Mouse (Mus musculus) heart, postnatal 25 days (tissue): Measurements from ENCODE around the gene Flt3l. TPM values are rescaled to one million over a fixed set of nuclear protein-coding genes. Genes with fewer than 3 reads are reported as not detected.
"Not testable (repeated sequence)": the region's sequence is repeated elsewhere in the genome, so short reads cannot be mapped to it uniquely, and the experiment has no call there.

Experiments
- DNase-seq: peaks from one replicate; pipeline ENCODE4 v3.0.0; 2022; ENCODE audit warnings: low spot score
- intact Hi-C: fragments of 180-260 bp; cut with DNase I; formaldehyde crosslinking; loops from one replicate; pipeline ENCODE4 v1.15.1; 2025
- total RNA-seq, 2 experiments: library from RNA; stranded (reverse); gene quantifications; 2 replicates each; pipeline ENCODE4 v1.2.3; 2021

Flt3l gene
- total RNA-seq, 2 experiments from 2014 or later, result 5.3 to 15.0 TPM

- intact Hi-C loops, result loop anchor here (2.0 kb wide), 1 partner anchor 15 kb away; no protein-coding TSS in a partner anchor
- no peak for DNase-seq
Observed at GRCm38 (mm10) chr7:45105491-45105890, 30.7 kb downstream of the Flt3l start.

GRCm38 (mm10) chr7:45104941-45105340 lies 31.3 kb downstream of the Flt3l start:
- intact Hi-C loops, result loop anchor here (2.0 kb wide), 1 partner anchor 16 kb away; no protein-coding TSS in a partner anchor
- DNase-seq, result no peak

GRCm38 (mm10) chr7:45103652-45104180 lies 32.5 kb downstream of the Flt3l start, which contains the start of gene Fcgrt:
Fcgrt (minus strand) TSS chr7:45103851.
- DNase-seq, result peak; percentile 96
- intact Hi-C loops, result loop anchor here (2.0 kb wide), 2 partner anchors 17 to 21 kb away; no protein-coding TSS in a partner anchor

DNA sequence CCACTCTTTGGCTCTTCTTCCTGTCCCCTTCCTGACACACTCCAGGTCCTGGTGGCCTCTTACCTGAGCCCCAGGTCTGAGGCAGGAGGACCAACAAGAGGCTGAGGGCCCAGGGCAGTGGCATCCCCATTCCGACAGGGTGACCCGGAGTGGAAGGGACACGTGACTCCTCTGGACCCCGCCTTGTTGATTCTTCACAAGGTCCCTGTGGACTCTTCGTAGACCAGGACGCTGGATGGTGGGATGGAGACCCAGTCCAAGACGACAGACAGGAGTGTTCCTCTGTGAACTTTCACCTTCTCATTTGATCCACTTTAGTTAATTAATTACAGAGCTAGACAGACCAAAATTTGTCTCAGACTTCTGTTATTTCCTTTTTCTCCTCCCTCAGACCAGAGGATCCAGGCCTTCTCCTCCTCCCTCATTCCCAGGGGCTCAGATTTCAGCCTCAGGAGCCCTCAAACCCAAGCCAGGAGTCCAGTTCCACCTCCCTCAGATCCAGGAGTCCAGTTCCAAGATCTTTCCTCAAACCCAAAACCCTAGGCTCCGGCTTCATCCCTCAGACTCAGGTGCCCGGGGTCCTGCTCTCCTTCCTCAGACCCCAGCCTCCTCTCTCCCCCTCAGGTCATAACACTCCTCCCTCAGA lies 33.2 kb downstream of the Flt3l start:
- intact Hi-C loops, result loop anchor here (2.0 kb wide), 1 partner anchor 20 kb away; no protein-coding TSS in a partner anchor
- DNase-seq, result peak; percentile 39

DNA sequence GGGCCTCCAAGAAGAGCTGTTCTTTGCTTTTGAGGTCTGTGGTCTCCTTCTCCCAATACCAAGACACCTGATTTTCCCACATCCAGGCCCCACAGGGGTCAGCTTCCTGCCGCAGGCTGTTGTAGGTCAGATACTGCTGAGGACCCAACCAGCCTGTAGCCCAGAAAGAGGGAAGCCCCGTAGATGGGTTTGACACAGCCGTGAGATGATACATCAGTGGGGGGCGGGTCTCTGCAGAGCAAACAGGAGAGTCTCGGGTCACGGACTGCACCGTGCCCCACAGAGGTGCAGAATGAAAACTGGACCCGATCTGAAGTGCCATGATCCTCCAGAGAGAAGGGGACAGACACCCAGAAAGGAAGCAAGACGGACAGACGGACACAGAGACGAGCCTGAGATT lies 33.8 kb downstream of the Flt3l start:
- DNase-seq, result no peak
- intact Hi-C loops, result loop anchor here (2.0 kb wide), 1 partner anchor 20 kb away; no protein-coding TSS in a partner anchor

- intact Hi-C loops, result no loop called here
- no peak for DNase-seq
Observed at GRCm38 (mm10) chr7:45100046-45100445, 36.2 kb downstream of the Flt3l start.

DNA sequence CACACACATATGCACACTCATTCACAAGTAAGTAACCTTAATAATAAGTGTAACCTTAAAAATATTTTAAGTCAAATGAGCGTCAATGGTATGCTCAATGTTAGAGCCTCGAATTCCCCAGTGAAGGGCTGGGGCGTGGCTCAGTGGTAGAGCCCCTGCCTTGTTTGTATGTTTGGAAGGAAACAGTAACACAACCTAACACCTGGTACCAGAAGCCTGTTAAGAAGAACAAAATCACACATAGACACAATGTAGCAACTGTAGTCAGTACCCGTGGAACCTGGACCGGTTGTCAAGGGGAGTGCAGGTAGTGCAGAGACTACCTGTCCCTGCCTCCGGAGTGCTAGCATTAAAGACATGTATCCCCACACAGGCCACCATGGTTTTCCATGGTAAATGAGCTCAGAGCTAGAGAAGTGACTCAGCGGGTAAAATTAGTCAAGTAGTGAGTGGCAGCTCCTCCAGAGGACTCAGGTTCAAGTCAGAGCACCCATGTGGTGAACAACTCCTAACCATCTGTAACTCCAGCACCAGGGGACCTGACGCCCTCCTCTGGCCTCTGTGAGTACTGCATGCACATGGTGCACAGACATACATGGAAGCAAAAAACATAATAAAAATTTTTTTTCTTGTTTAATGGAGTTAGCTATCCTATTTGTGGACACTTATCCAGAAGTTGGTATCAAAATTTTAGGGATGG lies 37.5 kb downstream of the Flt3l start:
- intact Hi-C loops, result no loop called here
- DNase-seq, result no peak

DNA sequence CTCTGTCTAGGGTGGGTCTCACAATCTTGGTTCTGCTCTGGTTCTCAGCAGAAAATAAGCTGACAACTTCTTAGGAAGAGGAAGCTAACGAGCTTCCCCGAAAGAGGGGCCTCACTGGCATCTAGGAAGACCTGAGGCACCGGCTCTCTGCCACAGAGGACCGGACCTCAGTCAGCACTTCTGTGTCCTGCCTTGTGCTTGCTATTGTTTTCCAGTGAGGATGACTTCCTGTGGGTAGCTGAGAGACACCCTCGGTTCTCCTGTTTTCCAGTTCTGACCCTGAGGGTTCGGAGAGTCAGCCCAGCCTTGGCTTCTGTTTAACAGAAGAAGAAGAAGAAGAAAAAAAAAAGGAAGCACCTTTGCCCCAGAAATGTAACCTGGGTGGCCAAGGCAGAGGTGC lies 38.8 kb downstream of the Flt3l start:
- DNase-seq, result no peak

GRCm38 (mm10) chr7:45095965-45096364 lies 40.3 kb downstream of the Flt3l start:
- intact Hi-C loops, result not testable (repeated sequence)

More for the DNA sequence above, 38.8 kb downstream of the Flt3l start:
- intact Hi-C loops, result no loop called here

DNA sequence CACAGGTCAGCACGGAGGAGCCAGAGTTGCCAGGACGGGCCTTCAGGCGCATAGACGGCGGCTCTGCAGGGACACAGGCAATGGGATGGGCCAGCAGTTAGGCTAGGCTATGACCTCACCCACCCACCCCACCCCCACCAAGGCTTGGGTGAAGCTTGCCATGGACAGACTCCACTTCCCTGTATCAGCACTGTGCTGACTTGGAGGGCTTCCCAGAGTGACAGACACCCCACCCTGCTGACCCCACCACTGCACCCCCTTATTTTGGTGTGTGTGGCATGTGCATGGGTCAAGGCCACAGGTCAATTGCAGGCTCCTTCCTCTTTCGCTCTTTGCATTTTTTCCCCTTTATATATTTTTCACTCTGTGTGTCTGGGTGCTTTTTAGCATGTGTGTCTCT lies 40.9 kb downstream of the Flt3l start:
- intact Hi-C loops, result no loop called here
- no peak for DNase-seq

More at GRCm38 (mm10) chr7:45095965-45096364, 40.3 kb downstream of the Flt3l start:
- not testable (repeated sequence) for DNase-seq

DNA sequence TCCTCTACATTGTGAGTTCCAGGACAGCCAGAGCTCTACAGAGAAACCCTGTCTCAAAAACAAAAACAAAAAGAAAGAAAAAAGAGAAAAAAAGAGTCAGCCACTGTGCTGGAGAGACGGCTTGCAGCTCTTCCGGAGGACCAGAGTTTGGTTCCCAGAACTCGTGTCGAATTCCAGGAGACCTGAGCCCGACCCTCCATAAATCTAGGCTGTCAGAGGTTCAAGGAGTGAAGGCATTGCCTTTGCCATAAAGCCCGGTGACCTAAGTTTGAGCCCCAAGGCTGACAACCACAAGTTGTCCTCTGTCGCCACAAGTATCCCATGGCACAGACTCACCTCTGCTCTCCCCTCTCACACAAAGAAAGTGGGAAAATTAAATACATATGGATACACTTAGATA lies 42.1 kb downstream of the Flt3l start:
- intact Hi-C loops, result no loop called here
- DNase-seq, result no peak

DNA sequence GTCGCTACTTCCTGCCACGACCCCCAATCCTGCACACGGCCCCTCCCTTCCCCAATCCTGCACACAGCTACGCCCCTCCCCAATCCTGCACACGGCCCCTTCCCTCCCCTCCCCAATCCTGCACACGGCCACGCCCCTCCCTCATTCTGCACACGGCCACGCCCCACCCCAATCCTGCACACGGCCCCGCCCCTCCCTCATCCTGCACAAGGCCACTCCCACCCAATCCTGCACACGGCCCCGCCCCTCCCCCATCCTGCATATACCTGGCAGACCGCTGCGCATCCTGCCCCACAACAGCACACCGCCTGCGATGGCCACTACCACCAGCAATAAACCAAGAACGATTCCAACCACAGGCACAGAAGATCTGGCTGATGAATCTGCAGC lies 42.7 kb downstream of the Flt3l start:
- DNase-seq, result no peak
- intact Hi-C loops, result no loop called here

GRCm38 (mm10) chr7:45092828-45093515 lies 43.3 kb downstream of the Flt3l start:
- no peak for DNase-seq
- intact Hi-C loops, result no loop called here

DNA sequence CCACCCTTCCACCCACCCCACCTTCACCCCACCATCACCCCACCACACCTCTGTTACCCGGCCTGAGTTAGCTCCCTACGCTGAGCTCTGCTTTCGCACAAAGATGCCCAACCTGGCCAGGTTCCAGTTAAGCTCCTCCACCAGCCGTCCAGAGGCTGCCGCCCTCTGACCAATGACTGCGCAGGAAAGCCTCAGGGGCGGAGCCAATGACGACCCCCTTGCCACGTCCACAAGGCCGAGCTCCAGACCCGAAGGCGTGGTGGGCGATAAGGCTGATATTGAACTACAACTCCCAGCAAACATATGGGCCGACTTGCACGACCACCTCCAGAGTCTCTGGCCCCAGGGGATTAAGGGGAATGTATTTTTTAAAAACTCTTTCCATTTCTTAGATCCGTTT lies 44.2 kb downstream of the Flt3l start, which contains the start of gene Rcn3:
TSS of gene Rcn3 (minus strand) at position 174 of the 400 bp plus-strand sequence.
- DNase-seq, result peak; percentile 88
- intact Hi-C loops, result no loop called here

GRCm38 (mm10) chr7:45091001-45091990 lies 44.9 kb downstream of the Flt3l start:
- intact Hi-C loops, result no loop called here
- DNase-seq, result peak; percentile 21

DNA sequence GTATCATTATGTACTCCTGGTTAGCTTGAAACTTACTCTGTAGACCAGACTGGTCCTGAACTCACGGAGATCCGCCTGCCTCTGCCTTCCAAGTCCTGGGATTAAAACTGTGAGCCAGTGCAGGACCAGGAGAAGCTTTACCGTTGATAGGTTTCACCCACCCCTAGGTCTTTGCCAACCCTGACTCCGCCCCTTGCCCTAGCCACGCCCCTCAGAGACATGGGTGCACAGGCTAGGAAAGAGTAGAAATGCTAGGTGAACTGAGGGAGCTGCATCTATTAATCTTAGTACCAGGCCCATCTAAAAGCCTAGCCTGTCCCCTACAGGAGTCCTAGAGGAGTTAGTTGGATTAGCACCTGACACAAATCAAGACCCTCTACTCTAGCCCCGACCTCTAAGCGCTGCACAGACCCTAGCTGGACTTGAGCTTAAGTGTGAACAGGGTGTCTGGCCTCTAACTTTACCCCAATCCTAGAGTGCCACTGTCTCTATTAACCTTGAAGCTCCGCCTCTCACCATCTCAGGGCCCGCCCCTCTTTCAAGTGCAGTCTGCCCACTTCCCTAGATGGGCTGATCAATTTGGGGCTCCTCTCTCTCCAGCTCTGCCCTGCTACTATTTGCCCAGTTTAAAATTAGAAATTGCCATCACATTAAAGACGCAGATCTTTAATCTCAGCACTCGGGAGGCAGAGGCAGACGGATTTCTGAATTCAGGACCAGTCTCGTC lies 45.8 kb downstream of the Flt3l start:
- intact Hi-C loops, result no loop called here
- no peak for DNase-seq

DNA sequence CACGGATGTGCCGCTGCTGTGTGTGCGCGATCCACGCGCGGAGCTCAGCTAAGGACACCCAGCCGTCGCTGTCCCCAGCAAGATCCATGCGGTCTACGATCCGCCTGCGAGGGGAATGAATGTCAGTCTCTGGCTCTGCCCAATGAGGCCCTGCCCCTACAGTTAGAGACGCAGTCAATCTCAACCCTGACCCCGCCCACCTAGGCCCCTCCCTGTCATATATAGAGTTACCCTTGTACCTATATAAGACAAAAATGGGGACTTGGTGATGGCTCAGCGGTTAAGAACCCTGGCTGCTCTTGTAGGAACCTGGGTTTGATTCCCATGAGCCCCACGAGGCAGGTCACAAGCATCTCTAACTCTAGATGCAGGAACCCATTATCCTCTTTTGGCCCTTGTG lies 47.6 kb downstream of the Flt3l start:
- intact Hi-C loops, result no loop called here
- DNase-seq, result no peak

GRCm38 (mm10) chr7:45086084-45086483 lies 50.1 kb downstream of the Flt3l start:
- intact Hi-C loops, result no loop called here
- DNase-seq, result no peak
